Mouse (Mus musculus) bone marrow macrophage, adult 2 months (primary cell): Measurements from ENCODE around the gene Ammecr1.

Experiments
- CTCF ChIP-seq: IDR thresholded peaks from 2 replicates; pipeline ENCODE4 v1.5.1; 2012; ENCODE audit warnings: low read depth, mild to moderate bottlenecking, low read length, moderate library complexity
- POLR2A ChIP-seq: IDR thresholded peaks from 2 replicates; pipeline ENCODE4 v1.6.1; 2012; ENCODE audit warnings: mild to moderate bottlenecking, low read depth, low read length, borderline replicate concordance

DNA sequence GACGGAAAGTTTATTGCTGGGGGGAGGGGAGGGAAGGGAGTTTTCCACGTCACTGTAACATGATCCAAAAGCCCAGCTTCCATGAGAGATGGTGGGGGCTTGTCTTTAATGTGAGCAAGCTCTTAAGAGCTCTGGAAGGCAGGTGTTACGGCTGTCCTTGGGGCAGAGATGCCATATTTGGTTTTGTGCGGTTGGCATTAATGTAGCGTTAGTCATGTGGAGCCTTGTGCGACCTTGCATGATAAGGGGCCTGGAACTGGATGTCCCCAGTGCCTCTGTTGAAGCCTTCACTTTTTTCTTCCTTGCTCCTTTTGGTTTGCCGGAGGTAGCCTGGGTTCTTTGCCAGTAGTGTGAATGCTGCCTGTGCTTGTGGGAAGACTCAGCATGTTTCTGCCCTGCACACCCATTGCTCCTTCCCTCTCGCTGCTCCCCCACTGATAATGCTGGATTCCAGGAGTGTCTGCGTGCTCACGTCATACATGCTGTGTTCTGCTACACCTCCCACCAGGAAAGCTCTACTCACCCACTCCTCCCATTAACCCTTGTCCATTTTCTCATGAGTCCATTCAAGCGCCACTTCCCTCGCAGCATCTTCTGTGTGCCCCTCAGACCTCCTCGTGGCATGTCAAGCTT is 133.2 kb downstream of the Ammecr1 start:
- no peak for TF ChIP-seq POLR2A
- TF ChIP-seq CTCF: no peak
